Mouse (Mus musculus) stomach, postnatal 0 days (tissue): Measurements from ENCODE around the gene Psmd7. TPM values are rescaled to one million over a fixed set of nuclear protein-coding genes. Genes with fewer than 3 reads are reported as not detected.

Experiments used
- ATAC-seq: fragments of 200-750 bp; cut with Nextera tagmentation; 2 replicates; pipeline ENCODE4 v1.8.0; 2017; ENCODE audit not compliant: low FRiP score, low TSS enrichment
- DNase-seq: peaks from one replicate; pipeline ENCODE4 v3.0.0-alpha.2; 2016; ENCODE audit warnings: low spot score
- H3K27ac ChIP-seq: fragments of 300-500 bp; sonication (generic); replicated peaks from 2 replicates; pipeline ENCODE4 v1.5.1; 2014; ENCODE audit warnings: mild to moderate bottlenecking, control low read depth
- H3K27me3 ChIP-seq: fragments of 300-500 bp; sonication (generic); 2 replicates; pipeline ENCODE4 v1.6.1; 2014; ENCODE audit warnings: low read length; ENCODE audit not compliant: control insufficient read depth, insufficient read depth
- H3K36me3 ChIP-seq: fragments of 300-500 bp; sonication (generic); 2 replicates; pipeline ENCODE4 v1.6.1; 2014; ENCODE audit warnings: low read length, mixed read lengths; ENCODE audit not compliant: control insufficient read depth, insufficient read depth
- H3K4me1 ChIP-seq: fragments of 300-500 bp; sonication (generic); replicated peaks from 2 replicates; pipeline ENCODE4 v1.6.1; 2014; ENCODE audit warnings: antibody characterized with exemption; ENCODE audit not compliant: control insufficient read depth, insufficient read depth
- H3K4me2 ChIP-seq: fragments of 300-500 bp; sonication (generic); replicated peaks from 2 replicates; pipeline ENCODE4 v1.6.1; 2014; ENCODE audit warnings: low read depth, mild to moderate bottlenecking, control low read depth, moderate library complexity
- H3K4me3 ChIP-seq: fragments of 300-500 bp; sonication (generic); 2 replicates; pipeline ENCODE4 v1.5.1; 2014; ENCODE audit warnings: low read depth, low read length, control low read depth
- H3K9ac ChIP-seq: fragments of 300-500 bp; sonication (generic); 2 replicates; pipeline ENCODE4 v1.6.1; 2014; ENCODE audit warnings: mild to moderate bottlenecking, low read length, control low read depth, mixed read lengths
- H3K9me3 ChIP-seq: fragments of 300-500 bp; sonication (generic); 2 replicates; pipeline ENCODE4 v1.6.1; 2016; ENCODE audit warnings: low read length; ENCODE audit not compliant: control insufficient read depth
- CTCF ChIP-seq: IDR thresholded peaks from 2 replicates; pipeline ENCODE4 v1.5.1; 2016; ENCODE audit warnings: antibody characterized with exemption, low read depth, mild to moderate bottlenecking, moderate library complexity
- EP300 ChIP-seq: optimal IDR thresholded peaks from 2 replicates; pipeline ENCODE3; 2016; ENCODE audit warnings: antibody characterized with exemption
- WGBS: fragments of 180-500 bp; shearing (Covaris S2); extraction: QIAGEN DNeasy Blood & Tissue Kit; methylation state at CpG from one replicate; pipeline ENCODE4 v1.1.7; 2014; 5-methylcytosine and 5-hydroxymethylcytosine counted together
- polyA plus RNA-seq: library from polyadenylated mRNA; unstranded; fragments of >200 nt; fragmentation: Nextera tagmentation; extraction: Ambion mirVana; gene quantifications from 2 replicates; pipeline ENCODE4 v1.2.1, GENCODE M21; 2015

Psmd7 gene
- polyA plus RNA-seq, 1 experiment from 2014 or later, result 186 TPM

DNA sequence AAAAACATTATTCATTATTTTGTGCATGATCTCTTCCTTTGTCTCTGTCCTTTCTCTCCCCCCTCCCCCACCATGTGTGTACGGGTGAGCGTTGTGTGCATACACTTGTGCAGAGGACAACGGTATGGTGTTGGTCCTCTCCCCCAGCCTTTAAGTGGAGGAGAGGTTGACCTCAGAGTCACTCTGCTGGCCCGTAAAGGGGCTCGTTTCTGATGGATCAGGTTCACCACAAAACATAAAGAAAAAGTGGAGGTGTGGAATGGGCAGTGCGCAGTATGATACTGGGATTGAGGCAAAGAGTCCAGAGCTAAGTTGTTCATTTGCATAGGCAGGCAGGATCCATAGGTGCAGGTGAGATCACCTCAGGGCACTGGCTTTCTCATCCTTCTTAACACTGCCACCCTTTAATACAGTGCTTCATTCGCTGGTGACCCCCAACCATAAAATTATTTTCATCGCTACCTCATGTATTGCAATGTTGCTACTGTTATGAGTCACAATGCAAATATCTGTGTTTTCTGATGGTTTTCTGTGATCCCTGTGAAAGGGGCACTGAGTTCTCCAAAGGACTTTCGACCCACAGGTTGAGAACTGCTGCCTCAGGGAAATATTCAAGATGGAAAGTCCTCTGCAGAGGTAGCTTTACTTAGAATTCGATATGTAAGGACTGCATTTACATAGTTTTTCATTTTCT, 33.8 kb upstream of the Psmd7 start:
- no peak overlapping the region for H3K27ac ChIP-seq
- no peak overlapping the region for H3K4me2 ChIP-seq
- TF ChIP-seq CTCF (no peak), EP300 (no peak)
- H3K4me3 ChIP-seq, result no peak overlapping the region
- DNase-seq (no peak), ATAC-seq (no peak)
- no peaks in the 10 kb centered on the region for H3K4me1 ChIP-seq
- 87% methylated on average over 10 of the region's 10 CpGs for WGBS
- H3K9ac ChIP-seq, result no peak overlapping the region
- no peaks in the 10 kb centered on the region for H3K27me3 ChIP-seq
- H3K9me3 ChIP-seq, result no peaks in the 10 kb centered on the region
- no peaks in the 10 kb centered on the region for H3K36me3 ChIP-seq

DNA sequence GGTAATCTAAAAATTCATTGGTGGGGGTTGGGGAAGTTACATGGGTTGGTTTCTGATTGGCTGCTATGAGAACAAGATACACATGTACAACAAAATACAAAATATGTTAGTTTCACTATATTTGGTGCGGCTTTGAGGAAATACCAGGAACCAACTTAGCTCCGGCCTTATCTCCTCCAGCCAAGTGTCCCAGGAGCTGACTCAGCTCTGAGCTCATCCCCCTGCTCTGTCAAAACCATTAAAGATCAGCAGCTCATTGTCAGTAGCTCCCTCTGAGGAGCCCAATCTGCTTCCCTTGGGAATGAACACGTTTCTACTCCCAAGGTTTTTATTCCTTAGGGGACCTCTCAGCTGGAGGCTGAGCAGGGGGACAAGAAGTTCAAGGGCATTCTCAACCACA, 32.9 kb upstream of the Psmd7 start:
- DNase-seq (no peak), ATAC-seq (no peak)
- H3K9ac ChIP-seq, result no peak overlapping the region
- H3K27ac ChIP-seq, result no peak overlapping the region
- TF ChIP-seq CTCF (no peak), EP300 (no peak)
- no peaks in the 10 kb centered on the region for H3K27me3 ChIP-seq
- H3K4me1 ChIP-seq, result no peaks in the 10 kb centered on the region
- no peak overlapping the region for H3K4me2 ChIP-seq
- no peaks in the 10 kb centered on the region for H3K36me3 ChIP-seq
- 63% methylated on average over 3 of the region's 3 CpGs for WGBS
- no peak overlapping the region for H3K4me3 ChIP-seq
- H3K9me3 ChIP-seq, result no peaks in the 10 kb centered on the region

DNA sequence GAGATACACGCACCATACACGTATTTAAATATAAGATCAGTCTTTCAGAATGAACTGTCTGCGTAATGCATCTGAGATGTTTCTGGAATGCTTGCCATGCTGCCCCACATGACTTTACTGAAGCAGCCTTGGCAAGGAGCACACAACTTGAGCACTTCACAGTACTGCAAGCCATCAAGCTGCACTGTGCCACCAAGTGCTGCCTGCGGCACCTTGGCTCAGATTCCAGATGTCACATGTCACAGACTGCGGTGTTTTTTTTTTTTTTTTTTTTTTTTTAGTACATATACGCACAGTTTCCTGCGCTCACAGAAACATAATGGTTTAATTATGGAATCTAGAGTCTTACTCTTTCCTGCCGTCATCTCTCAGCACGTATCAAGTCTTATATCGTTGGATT, 30.2 kb upstream of the Psmd7 start:
- Histone ChIP-seq H3K4me2 (no peak overlapping the region), H3K9ac (no peak overlapping the region), H3K27me3 (no peaks in the 10 kb centered on the region), H3K27ac (no peak overlapping the region), H3K4me3 (no peak overlapping the region), H3K9me3 (no peaks in the 10 kb centered on the region), H3K4me1 (no peaks in the 10 kb centered on the region), H3K36me3 (no peaks in the 10 kb centered on the region)
- 78% methylated on average over 10 of the region's 10 CpGs for WGBS
- ATAC-seq (no peak), DNase-seq (no peak)
- TF ChIP-seq EP300, result no peak
- TF ChIP-seq CTCF, result no peak

DNA sequence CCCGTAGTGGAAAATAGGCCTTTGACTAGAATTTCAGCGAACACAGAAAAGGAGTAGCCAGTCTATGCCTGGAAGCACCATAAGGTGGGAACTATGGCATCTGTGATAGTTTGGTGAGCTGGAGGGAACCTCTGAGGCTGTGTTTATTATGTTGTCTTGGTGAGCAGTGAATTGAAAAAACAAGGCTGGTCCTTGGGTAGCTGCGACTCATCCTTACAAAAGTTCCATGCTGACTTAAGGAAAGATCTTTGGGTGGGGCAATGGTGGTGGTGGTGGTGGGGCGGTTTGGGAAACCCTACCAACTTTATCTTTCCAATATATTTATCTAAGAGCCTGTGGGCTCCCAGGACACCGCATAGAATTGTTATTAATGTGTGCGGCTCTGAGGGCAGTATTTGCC, 25.1 kb upstream of the Psmd7 start:
- no peaks in the 10 kb centered on the region for H3K4me1 ChIP-seq
- H3K27ac ChIP-seq, result no peak overlapping the region
- H3K9me3 ChIP-seq, result no peaks in the 10 kb centered on the region
- no peak for TF ChIP-seq CTCF
- no peak for TF ChIP-seq EP300
- DNase-seq, result no peak
- H3K9ac ChIP-seq, result no peak overlapping the region
- no peak for ATAC-seq
- 75% methylated on average over 6 of the region's 6 CpGs for WGBS
- no peaks in the 10 kb centered on the region for H3K36me3 ChIP-seq
- H3K4me3 ChIP-seq, result no peak overlapping the region
- H3K27me3 ChIP-seq, result no peaks in the 10 kb centered on the region
- no peak overlapping the region for H3K4me2 ChIP-seq

DNA sequence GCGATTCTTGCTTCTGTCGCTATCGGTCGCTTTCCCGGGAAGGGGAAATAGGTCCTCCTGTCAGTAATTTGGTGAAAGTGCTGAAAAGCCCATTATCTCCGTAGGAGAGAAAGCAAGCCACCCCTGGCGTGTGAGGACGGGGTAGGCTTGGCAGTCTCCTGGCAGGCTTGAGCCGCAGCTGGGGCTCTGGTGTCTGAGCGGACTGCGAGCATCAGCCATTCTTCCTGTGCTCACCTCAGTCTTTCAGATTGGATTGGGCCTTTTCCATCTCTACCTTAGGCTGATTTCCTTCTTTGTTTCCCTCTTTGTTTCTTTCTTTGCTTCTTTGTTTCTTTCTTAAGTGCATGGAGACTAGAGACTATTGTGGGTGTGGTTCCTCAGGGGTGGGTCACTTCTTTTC, 22.6 kb upstream of the Psmd7 start:
- Histone ChIP-seq H3K4me1 (no peaks in the 10 kb centered on the region), H3K36me3 (no peaks in the 10 kb centered on the region), H3K27me3 (no peaks in the 10 kb centered on the region), H3K27ac (no peak overlapping the region), H3K4me2 (no peak overlapping the region), H3K9me3 (no peaks in the 10 kb centered on the region), H3K4me3 (no peak overlapping the region), H3K9ac (no peak overlapping the region)
- ATAC-seq (no peak), DNase-seq (no peak)
- TF ChIP-seq CTCF (no peak), EP300 (no peak)
- WGBS, result 58% methylated on average over 11 of the region's 11 CpGs

DNA sequence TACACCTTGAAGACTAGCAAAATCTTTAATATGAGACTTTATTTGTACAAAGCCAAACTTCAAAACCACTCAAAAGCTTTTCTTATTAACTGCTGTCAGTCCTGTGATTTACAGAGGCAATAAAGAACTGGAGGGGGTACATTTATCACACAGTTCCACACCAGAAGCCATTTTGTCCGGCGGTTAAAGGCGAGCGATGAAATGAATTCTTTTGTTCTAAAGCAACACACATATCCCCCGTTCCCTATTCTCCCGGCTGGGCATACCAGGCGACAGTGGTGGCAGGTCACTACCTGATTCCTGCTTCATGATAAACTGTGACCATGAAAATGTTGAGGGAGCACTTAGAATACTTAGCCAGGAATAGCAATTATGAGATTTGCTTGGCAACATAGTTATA, 20.5 kb upstream of the Psmd7 start:
- no peak overlapping the region for H3K4me3 ChIP-seq
- no peaks in the 10 kb centered on the region for H3K36me3 ChIP-seq
- H3K27ac ChIP-seq, result no peak overlapping the region
- no peak overlapping the region for H3K9ac ChIP-seq
- no peak for DNase-seq
- H3K4me1 ChIP-seq, result no peaks in the 10 kb centered on the region
- H3K4me2 ChIP-seq, result no peak overlapping the region
- WGBS, result 44% methylated on average over 7 of the region's 7 CpGs
- TF ChIP-seq CTCF (no peak), EP300 (no peak)
- no peaks in the 10 kb centered on the region for H3K9me3 ChIP-seq
- H3K27me3 ChIP-seq, result no peaks in the 10 kb centered on the region
- ATAC-seq, result no peak
